Mouse (Mus musculus) T-helper 2 cell (primary cell): Measurements from ENCODE around the gene Gmeb2.
"Not testable (repeated sequence)": the region's sequence is repeated elsewhere in the genome, so short reads cannot be mapped to it uniquely, and the experiment has no call there.

Source experiments
- in situ Hi-C: fragments of 300-600 bp; cut with MboI, MseI; formaldehyde crosslinking; loops from one replicate; pipeline ENCODE4 v1.15.1; 2025; ENCODE audit warnings: high pct_unique_total_duplicates

Gene Gmeb2

DNA sequence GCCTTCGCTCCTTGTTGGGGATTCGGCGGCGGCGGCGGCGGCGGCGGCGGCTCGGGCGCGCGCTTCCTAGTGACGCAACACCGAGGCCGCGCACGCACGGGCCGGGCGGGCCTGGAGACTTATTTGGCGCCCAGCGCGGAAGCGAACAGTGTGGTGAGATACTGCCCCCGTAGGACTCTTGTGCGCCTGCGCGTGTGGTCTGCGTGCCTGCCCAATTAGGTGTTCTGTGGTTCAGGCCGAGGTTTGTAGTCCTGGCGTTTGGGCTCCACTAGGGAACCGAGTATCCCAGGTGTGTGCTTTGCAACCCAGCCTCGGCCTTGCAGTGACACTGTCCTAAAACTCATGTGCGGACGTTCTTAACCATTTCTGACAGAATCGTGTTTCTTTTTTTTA lies at the start of gene Gmeb2:
Gene Gmeb2 (minus strand): TSS at position 78 of the 393 bp plus-strand sequence.
- in situ Hi-C loops, result not testable (repeated sequence)

DNA sequence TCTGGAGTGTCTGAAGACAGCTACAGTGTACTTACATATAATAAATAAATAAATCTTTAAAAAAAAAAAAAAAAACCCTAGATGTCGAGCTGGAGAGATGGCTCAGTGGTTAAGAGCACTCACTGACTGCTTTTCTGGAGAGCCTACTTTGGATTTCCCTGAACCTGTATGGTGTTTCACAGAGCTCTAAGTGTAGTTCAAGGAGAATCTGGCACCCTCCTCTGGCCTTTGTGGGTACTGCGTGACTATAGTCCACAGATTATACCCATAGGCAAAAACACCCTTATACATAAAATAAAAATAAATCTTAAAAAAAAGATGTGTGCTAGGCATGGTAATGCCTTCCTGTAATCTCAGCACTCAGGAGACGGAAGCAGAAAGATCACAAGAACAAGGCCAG lies 46.2 kb upstream of the Gmeb2 start:
- in situ Hi-C loops, result no loop called here

DNA sequence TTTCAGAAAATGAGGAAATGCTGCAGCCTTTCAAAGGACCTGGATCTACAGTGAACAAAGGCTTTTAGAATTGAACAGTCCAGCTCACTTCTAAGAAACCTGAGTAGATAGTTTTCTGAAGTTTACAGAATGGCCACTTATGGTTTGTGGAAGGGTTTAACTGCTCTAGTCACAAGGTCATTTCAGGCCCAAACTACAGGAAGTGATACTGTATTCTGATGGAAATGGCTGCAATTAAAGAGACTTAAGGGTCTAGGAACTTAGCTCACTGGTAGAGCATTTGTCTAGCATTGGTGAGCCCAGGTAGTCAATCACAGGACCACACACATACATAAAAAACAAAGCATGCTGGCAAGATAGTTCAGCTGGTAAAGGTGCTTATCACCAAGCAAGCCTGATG lies 44.7 kb upstream of the Gmeb2 start:
- in situ Hi-C loops, result no loop called here

DNA sequence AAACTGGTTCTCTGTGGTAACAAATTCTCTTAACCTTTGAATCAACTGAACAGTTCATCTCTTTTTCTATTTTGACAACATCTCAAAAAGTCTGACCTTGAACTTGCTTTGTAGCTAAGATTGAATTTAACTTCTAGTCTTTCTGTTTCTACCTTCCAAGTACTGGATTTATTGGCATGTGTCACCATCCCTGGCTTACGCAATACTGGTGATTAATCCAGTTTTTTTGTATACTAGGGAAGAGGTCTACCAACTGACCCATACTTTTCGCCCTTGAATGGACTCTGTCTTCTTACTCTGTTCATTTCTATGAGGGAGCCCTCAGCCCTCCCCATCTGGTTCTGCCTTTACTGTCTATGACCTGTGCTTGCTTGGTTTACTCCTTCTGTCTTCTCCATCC lies 38.3 kb upstream of the Gmeb2 start:
- in situ Hi-C loops, result no loop called here

DNA sequence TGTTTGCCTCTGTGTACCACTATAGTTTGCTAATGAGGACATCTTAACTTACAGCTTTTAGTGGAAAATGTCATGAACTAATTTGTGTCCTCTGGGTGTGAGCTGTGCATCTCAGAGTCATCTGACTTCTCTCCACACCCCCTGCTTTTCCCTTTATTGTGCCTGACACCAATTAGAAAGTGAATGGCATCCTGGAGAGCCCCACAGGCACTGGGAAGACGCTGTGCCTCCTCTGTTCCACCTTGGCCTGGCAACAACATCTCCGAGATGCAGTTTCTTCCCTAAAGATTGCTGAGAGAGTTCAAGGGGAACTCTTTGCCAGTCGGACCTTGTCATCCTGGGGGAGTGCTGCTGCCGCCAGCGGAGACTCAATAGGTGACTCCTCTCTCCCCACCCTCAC lies 34.3 kb upstream of the Gmeb2 start:
- in situ Hi-C loops, result no loop called here

DNA sequence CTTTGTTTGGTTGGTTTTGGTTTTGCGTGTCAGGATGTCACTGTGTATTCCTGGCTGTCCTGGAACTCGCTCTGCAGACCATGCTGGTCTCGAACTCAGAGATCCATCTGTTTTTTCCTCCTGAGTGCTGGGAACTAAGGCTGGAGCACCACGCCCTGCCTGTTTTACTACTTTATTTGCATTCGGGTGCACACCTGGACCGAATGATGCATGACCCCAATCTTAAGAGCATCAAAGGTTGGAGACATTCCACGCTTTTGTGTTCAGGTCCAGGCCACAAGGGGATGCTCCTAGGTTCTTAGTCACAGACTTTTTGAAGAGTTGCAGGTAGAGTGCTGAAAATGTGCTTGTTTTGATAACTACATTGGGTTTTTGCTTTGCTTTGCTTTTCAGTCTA lies 32.3 kb upstream of the Gmeb2 start:
- in situ Hi-C loops, result no loop called here

DNA sequence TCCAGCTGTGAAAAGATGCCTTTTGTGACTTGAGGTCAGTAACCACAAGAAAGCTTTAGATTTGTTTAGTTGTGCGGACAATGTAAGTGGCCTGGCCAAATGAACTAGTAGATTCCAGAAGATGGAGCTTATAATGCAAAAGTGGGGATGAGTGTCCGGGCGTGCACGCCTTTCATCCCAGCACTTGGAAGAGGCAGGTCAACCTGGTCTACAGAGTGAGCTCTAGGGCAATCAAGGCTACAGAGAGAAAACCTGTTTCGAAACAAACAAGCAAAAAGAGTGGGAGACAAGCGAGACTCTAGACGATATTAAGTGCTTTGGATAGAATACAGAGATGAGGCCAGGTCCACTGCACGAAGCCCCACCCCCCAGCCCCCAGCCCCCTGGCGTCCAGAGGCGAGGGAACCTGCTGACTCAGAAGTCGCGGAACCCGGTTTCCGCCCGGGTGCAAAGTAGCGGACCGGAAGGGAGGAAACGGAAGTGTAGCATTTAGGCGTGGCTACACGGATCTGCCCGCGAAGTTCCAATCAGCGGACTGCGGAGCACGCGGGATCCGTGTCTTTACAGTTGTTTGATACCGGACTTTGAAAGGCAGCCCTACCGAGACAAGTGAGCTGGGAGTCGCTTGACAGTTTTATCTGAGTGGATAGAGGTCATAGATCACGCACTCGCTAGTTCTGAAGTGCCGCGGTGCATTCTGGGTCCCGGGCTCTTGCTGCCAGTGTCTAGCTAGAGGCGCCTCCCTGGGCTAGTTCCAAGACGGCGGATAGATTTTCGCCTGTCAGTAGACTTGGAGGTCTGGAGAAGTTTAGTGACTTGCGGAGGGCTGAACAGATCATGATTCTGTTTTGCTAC lies 31.6 kb upstream of the Gmeb2 start, which contains the start of gene Rtel1:
Gene Rtel1 (plus strand): TSS at position 492 of the 855 bp plus-strand sequence.
- in situ Hi-C loops, result no loop called here

DNA sequence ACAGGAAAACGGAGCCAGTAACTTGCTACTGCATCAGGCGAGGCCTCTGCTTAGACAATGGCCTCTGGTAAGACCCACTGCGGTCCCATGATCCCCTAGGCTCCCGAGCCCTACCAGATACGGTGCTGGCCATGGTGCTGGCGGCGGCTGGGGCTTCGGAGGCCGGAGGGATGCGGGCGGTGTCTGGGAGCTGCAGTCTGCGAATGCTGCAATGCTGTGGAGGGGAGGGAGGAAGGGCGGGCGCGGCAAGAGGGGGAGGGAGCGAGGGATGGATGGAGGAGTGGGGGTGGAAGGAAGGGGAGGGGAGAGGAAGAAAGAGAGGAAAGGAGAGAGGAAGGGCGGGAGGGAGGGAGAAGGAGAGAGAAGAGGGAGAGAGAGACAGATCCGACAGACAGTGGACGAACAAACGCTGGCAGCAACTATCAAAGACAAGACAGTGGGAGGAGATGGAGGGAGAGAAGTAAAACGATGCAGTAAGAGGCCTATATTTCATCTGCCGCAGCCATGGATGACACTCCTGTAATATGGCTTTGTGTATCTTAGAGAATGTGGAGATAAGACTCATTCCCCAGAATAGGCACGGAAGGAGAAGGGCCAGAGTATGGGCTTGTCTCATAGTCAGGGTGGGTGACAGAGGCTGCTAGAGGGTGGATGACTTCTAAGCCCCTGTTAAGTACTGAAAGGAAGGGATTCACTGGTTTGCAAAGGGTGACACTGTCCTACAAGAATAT lies 26.4 kb upstream of the Gmeb2 start, which contains the start of gene Stmn3:
Gene Stmn3 (minus strand): TSS at position 421 of the 731 bp plus-strand sequence.
- in situ Hi-C loops, result no loop called here

DNA sequence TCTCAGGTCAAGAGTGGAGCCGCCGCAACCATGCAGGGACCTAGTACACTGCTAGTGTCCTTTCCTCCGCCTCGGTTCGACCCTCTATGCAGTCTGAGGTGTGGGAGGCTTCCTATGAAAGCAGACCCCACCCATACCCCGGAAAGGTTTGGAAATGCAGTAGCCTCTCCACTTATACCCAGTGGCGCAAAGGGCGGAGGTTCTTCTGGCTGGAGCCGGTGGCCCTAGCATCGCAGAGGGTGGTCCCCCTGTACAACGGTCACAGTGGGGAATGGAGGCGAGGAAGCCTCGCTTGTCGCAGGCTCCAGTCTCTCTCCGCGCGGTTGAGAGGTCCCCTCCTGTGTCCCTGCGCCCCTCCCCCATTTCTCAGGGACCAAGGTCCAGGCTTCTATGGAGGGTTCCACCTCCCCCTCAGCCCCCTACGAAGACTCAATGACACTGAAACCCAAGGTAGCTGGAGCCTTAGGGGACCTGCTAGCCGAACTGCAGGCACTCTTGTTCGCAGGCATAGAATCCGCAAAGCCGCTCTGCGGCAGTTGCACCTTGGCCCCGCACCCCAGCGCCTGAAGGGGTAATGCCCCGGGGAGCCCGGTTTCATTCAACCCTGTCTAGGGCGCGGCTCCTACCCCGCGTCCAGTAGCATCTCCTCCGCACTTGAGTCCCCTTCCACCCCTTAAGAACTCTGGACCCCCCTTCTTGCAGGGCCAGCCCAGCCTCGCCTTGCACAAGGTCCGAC lies 25.7 kb upstream of the Gmeb2 start:
- in situ Hi-C loops, result no loop called here

DNA sequence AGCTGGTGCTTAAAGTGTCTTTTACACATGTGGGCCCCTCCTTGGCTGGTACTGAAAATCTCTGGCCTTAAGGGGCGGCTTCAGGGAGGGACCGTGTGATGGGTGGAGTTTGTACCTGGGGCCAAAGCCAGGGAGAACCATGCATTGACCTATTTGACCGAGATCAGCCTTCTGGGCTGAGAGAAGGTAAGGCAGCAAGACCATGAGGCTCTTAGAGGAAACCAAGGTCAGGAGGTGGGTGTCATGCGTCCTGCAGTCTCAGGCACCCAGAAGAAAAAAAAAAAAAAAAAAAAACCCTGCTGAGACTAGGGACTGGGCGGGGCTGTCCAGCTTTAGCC lies 25.1 kb upstream of the Gmeb2 start:
- in situ Hi-C loops, result no loop called here

DNA sequence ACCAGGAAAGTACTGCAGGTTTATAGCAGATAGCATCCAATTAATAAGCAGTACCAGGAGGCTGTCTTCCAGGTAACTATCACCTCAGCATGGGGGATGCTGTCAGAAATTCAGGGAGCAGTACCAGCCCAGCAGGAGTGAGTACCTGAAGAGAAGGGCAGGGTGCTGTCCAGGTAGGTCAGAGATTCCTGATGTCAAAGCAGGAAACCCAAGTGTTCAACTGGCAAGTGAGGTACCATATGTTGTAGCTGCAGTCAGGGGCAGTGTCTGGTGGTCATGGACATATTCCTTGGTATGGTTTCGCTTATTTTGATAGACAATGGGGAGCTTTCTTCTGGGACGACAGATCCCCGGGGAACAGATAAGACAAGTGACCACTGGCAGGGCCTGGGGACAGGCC lies 24.6 kb upstream of the Gmeb2 start:
- in situ Hi-C loops, result no loop called here

DNA sequence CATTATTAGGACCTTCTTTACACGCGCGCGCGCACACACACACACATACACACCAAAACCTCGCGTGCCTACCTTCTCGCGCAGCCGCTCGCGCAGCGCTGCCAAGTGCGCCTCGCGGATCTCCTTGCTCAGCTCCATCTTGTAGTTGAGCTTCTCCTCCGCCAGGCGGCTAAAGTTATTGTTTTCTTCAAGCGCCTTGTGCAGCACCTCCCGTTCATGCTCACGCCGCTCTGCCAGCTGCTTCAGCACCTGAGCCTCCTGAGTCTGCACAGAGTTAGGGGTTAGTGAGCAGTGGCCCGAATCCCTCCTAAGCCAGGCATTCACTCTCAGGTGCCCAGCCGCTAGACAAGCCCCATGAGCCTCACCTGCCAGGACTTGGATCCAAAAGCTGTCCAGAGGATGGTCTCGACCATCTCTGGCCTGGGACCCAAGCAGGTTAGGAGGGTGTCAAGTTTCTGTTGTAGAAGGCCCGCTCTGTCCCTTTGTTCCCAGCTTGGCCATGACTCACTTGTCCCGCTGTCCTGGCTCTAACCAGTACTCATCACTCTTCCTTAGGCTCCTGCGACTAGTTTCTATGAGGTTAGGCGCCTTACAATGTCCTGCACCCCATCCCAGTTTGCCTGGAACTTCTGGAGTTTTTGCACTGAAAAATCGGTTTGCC lies 19.4 kb upstream of the Gmeb2 start:
- in situ Hi-C loops, result no loop called here

DNA sequence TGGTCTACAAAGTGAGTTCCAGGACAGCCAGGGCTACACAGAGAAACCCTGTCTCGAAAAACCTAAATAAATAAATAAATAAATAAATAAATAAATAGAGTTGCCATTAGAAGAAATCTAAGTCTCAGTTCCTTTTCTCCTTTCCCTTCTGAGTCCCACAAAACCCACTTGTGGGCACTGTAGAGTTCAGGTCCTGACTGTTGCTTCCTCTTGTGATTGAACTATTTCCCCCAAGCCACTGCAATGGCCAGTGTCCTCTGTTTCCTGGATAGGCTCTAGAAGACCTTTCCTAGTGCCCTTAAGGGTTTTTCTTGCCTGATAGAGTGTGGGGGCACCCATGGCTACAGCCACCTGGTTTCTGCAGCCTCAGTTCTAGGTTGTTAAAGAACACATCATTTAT lies 17.1 kb upstream of the Gmeb2 start:
- in situ Hi-C loops, result no loop called here

DNA sequence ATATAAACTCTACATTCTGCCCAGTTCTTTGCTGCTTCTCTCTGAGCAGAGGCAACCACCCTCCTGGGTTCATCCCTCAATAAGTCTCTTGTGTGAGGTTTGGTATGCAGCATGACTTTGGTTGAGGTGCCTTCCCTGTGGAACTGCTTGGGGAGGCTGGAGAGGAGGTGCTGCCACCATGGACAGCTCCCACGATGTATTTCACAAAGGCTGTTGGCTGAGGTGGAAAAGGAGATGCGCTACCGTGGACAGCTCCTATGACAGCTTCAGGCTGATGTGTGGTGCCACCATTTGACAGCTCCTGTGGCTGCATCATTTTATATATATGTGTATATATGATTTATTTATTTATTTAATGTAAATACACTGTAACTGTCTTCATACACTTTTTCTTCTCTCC lies 14.2 kb upstream of the Gmeb2 start:
- in situ Hi-C loops, result no loop called here

DNA sequence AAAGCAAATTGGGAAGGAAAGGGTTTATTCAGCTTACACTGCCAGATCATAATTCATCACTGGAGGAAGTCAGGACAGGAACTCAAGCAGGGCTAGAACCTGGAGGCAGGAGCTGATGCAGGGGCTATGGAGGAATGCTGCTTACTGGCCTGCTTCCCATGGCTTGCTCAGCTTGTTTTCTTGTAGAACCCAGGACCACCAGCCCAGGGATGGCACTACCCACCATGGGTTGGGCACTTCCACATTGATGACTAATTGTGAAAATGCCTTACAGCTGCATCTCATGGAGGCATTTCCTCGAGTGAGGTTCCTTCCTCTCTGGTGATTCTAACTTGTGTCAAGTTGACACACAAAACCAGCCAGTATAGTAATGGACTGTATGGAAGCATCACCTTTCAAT lies 3.1 kb upstream of the Gmeb2 start:
- in situ Hi-C loops, result no loop called here

DNA sequence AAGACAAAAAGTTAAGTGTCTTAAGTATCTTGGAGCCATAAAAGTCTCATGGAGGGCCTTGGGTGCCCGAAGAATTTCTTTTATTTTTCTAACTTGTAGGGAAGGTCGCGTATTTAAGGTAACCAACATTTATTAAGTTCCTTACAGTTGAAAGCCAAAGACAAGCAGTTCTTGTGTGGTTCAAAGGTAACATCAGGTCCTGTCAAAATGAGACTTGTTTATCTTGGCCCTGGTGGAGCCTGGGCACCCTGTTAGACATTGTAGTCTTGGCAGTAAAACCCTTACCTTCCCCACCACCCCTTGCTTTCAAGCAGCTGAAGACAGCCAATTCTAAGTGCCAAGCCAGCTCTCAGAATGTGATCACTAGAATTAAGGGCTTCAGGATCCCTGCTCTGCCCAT lies 856 bp upstream of the Gmeb2 start:
- in situ Hi-C loops, result no loop called here

DNA sequence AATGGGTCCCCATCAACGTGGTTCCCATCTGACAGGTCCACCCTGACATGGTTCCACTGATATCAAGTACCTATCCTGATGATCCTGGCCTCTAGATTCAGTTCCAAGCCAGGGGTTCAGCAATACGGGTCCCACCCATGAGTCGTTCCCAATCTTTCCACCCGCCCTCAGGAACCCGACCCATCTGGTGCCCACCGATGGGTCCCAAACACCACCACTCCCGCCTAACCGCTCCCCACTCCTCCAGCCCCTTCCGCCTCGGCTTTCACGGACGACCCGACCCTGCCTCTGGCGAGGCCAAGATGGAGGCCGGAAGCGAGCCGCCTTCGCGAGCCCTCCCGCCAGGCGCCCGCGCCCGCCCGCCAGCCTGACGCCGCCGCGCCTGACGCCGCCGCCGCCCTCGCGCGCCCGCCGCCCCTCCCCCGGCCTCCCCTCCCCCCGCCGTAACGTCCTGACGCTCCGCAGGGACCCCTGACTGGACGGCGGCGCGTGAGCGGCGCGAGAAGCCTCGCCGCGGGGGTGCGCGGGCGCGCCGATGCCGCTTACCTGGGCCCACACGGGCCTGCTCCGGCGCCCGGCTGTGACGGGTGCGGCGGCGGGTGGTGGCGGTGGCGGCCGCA lies 387 bp downstream of the Gmeb2 start:
- in situ Hi-C loops, result no loop called here

DNA sequence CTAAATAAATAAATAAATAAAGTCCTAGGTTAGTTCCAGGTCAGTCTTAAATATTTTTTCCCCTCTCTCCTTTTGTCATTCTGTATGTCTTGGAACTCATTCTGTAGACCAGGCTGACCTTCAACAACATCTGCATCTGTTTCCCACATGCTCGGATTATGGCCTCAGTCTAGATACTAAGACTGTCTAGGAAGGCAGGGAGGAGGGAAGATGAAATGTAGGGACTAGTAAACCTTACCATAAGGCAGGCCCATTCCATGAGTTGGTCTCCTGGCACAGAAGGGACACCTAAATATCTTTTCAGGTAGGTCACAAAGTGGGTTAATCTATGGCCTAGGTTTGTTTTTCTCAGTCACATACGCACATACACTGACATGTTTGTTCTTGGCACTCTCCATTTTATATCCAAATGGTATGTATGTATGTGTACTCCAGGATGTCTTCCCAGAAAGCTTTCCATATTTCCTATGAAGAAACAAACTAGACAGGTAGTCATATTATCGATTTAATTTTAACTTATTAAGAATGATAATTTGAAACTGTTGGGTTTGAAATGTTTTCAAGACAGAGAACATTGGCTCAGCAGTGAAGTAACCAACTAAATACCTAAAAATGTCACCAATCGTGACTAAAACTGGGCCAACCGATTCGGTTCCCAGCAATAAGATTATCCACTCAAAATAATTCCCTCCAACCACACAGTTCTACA lies 1.1 kb downstream of the Gmeb2 start:
- in situ Hi-C loops, result no loop called here

DNA sequence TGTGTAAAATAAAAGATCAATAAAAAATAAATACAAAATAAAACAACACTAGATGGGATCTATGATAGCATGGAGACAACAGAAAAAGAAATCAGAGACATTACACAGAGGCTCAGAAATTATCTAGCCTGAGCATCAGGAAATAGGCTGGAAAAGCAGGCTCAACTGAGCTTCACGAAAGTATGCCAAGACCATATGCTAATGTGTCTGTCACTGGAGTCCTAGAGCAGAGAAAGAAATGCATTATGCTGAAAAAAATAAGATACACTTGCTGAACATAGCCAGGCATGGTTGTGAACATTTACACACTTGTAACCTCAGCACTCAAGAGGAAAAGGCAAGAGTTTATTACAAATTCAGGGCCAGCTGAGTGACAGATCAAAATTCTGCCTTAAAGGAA lies 7.9 kb downstream of the Gmeb2 start:
- in situ Hi-C loops, result no loop called here

DNA sequence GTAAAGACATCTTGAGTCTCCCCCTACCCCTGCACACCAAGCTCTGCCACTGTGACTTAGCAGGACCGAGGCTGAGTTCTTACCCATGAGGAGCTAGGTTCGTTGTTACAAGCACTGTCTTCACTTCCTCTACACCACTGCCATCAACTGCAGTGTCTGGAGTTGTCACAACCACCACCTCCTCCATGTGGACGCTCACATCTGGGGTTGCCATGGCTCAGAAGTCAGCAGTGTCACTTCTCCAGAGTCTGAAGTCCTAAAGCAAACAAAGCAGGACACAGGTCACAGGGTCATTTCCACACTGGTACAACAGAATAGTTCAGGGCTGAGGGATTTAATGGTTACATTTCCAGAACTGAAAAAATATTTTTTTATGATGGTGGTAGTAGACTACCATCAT lies 10.0 kb downstream of the Gmeb2 start:
- in situ Hi-C loops, result no loop called here

DNA sequence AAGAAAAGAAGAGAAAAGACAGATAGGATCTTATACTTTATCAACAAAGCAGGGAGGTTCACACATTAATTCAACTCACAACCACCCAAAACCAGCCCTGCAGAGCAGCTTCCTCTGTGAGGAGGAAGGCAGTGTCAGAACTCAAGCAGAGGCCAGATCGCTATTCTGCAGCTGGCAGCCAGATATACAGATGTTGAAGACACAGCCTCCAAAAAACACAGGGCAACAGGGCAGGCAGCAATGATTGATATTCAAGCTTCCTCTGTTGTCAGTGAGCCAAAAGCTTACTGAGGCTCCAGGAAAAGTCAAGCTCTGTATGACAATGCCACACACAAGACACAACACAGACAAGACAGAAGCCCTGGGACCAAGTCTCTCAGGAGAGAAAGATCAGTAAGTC lies 11.1 kb downstream of the Gmeb2 start:
- in situ Hi-C loops, result no loop called here
